Mouse (Mus musculus): ENCODE data around the gene Fgl2. TPM values are rescaled to one million over a fixed set of nuclear protein-coding genes. Genes with fewer than 3 reads are reported as not detected.
A peak's percentile ranks its signal among the peaks of the same experiment; 100 is the strongest.

Fgl2 gene
- polyA plus RNA-seq, 1 experiment: 5.4 TPM

GRCm38 (mm10) chr5:21413322-21413721 lies 40.9 kb downstream of the Fgl2 start:
- 92% methylated on average over 3 of the region's 3 CpGs for WGBS
- Histone ChIP-seq H3K36me3 (ENCODE audit: control insufficient read depth, insufficient read depth, low read length) (no peaks in the 10 kb centered on the region), H3K4me1 (replicated peaks; ENCODE audit: control insufficient read depth, insufficient read depth, low read length) (peaks cover 20% of the 10 kb centered on the region), H3K27me3 (ENCODE audit: control insufficient read depth, insufficient read depth, low read length) (no peaks in the 10 kb centered on the region; the same call in 1 of the 2 replicates), H3K27ac (ENCODE audit: control insufficient read depth, insufficient read depth, low read length) (no peak overlapping the region), H3K4me3 (ENCODE audit: control insufficient read depth, insufficient read depth, low read length) (no peak overlapping the region)
- TF ChIP-seq CTCF (IDR thresholded peaks at IDR 0.05; ENCODE audit: borderline replicate concordance, control insufficient read depth, extremely low read depth, insufficient read depth, low read length, poor library complexity) (no peak), POLR2A (IDR thresholded peaks at IDR 0.05; ENCODE audit: control insufficient read depth, extremely low read depth, insufficient read depth, low read length, poor library complexity) (no peak)
- no peak for DNase-seq

- no peak for TF ChIP-seq POLR2A (IDR thresholded peaks at IDR 0.05; ENCODE audit: control insufficient read depth, extremely low read depth, insufficient read depth, low read length, poor library complexity)
- no peak for TF ChIP-seq CTCF (IDR thresholded peaks at IDR 0.05; ENCODE audit: borderline replicate concordance, control insufficient read depth, extremely low read depth, insufficient read depth, low read length, poor library complexity)
- H3K36me3 ChIP-seq (ENCODE audit: control insufficient read depth, insufficient read depth, low read length): no peaks in the 10 kb centered on the region
- peaks cover 20% of the 10 kb centered on the region for H3K4me1 ChIP-seq (replicated peaks; ENCODE audit: control insufficient read depth, insufficient read depth, low read length)
- WGBS: 71% methylated on average over 1 of the region's 1 CpGs
- H3K27ac ChIP-seq (ENCODE audit: control insufficient read depth, insufficient read depth, low read length): no peak overlapping the region
- no peak overlapping the region for H3K4me3 ChIP-seq (ENCODE audit: control insufficient read depth, insufficient read depth, low read length)
- no peak for DNase-seq
- H3K27me3 ChIP-seq (ENCODE audit: control insufficient read depth, insufficient read depth, low read length): no peaks in the 10 kb centered on the region; the same call in 1 of the 2 replicates
Measured at GRCm38 (mm10) chr5:21414116-21414820, 41.8 kb downstream of the Fgl2 start.

DNA sequence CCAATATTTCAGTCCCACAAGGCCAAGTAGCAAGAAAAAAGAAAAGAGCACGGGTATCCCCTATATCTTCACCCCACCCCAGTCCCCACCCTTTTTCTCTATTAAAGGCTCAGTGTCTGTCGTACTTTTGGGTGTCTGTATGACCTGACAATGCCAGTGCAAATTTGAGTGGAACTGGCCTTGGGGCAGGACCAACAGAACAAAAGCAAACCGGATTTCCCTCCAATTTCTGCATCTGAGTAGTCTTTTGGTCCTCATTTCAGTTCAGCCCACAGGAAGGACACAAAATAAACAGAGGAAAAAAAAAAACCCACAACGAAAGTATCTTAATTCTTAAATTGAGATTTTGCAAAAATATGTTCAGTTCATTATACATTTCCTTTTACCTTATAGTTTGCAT lies 46.2 kb downstream of the Fgl2 start:
- H3K4me3 ChIP-seq (ENCODE audit: control insufficient read depth, insufficient read depth, low read length): no peak overlapping the region
- 22% methylated on average over 4 of the region's 4 CpGs for WGBS

DNA sequence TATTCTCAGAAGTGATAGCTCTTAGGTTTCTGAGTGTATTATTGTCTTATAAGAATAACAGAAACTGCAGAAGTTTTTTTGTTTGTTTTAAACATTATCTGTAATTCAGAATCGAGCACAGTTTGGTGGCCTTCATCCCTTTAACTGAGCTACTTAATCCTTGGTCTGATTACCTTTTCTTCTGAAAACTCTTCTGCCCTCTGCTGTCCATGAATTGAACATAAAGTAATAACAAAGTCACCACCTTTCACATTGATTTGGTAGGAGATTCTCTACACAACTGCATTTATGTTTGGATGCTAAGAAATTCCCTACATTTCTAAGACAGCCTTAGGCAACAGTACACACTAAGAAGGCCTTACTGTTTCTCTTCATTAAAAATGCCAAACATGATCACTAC lies 48.2 kb downstream of the Fgl2 start:
- WGBS: 17% methylated on average over 1 of the region's 1 CpGs

More for the DNA sequence above, 46.2 kb downstream of the Fgl2 start:
- H3K36me3 ChIP-seq (ENCODE audit: control insufficient read depth, insufficient read depth, low read length): no peaks in the 10 kb centered on the region
- H3K4me1 ChIP-seq (replicated peaks; ENCODE audit: control insufficient read depth, insufficient read depth, low read length): 0 out of 2 replicates have a peak, but pooled peaks cover 6% of the 10 kb centered on the region
- H3K27me3 ChIP-seq (ENCODE audit: control insufficient read depth, insufficient read depth, low read length): no peaks in the 10 kb centered on the region
- no peak overlapping the region for H3K27ac ChIP-seq (ENCODE audit: control insufficient read depth, insufficient read depth, low read length)
- DNase-seq: no peak
- no peak for TF ChIP-seq POLR2A (IDR thresholded peaks at IDR 0.05; ENCODE audit: control insufficient read depth, extremely low read depth, insufficient read depth, low read length, poor library complexity)
- TF ChIP-seq CTCF (IDR thresholded peaks at IDR 0.05; ENCODE audit: borderline replicate concordance, control insufficient read depth, extremely low read depth, insufficient read depth, low read length, poor library complexity): no peak

DNA sequence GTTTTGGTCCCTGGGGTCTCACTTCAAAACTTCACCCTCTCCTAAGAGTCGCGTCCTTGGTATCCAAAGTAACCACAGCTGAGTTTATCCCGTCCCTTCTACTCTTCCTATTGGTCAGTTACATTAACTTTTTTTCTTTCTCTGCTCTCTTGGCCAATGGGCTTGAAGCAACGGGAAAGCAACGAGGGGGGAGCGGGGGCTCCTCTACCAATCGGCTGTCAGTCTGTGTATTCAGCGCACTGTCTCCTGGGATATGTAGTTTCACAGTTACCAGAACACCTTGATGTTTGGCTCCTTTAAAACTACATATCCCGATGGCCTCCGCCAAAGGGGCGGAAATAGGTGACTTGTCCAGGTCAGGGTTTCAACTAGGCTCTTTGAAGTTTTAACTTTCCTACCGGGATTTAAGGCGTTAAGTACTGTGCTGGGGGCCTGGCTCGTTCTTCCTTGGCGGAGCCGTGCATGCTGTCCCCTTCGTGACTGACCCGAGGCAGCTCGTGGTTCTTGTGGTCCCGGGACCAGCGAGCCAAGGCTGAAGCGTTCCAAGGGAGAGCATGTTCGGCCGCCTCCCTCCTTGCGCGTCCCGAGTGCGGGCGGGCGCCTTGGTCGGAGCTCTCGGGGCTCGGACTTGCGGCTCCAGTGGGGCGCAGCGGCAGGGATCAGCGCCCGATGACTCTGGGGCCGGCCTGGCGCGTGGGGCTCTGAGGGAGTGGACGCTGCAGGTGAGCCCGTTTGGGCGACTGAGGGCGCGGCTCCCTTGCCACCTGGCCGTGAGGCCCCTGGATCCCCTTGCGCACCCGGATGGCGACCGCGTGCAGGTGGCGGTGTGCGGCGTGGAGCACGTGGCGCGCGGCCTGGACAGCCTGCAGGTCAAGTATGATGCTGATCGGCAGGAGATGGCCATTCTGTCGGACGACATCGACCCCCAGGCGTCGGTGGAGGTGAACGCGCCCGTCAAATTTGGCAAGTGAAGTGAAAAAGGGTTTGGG lies 52.5 kb downstream of the Fgl2 start, which contains the start of the genes Ccdc146 and Fam185a:
Gene Ccdc146 (minus strand): TSS at position 64 of the 989 bp plus-strand sequence.
Gene Fam185a (plus strand): TSS at position 345 of the 989 bp plus-strand sequence.
- Histone ChIP-seq H3K36me3 (ENCODE audit: control insufficient read depth, insufficient read depth, low read length) (no peaks in the 10 kb centered on the region), H3K4me1 (replicated peaks; ENCODE audit: control insufficient read depth, insufficient read depth, low read length) (peaks cover 3% of the 10 kb centered on the region), H3K27me3 (ENCODE audit: control insufficient read depth, insufficient read depth, low read length) (no peaks in the 10 kb centered on the region), H3K4me3 (ENCODE audit: control insufficient read depth, insufficient read depth, low read length) (peak within 1 kb of the TSS; percentile 86), H3K27ac (ENCODE audit: control insufficient read depth, insufficient read depth, low read length) (no peak within 1 kb of the TSS)
- under 1% methylated on average over 68 of the region's 68 CpGs for WGBS
- peak; percentile 93 for DNase-seq
- TF ChIP-seq CTCF (IDR thresholded peaks at IDR 0.05; ENCODE audit: borderline replicate concordance, control insufficient read depth, extremely low read depth, insufficient read depth, low read length, poor library complexity) (no peak), POLR2A (IDR thresholded peaks at IDR 0.05; ENCODE audit: control insufficient read depth, extremely low read depth, insufficient read depth, low read length, poor library complexity) (no peak)

More for the DNA sequence above, 48.2 kb downstream of the Fgl2 start:
- Histone ChIP-seq H3K36me3 (ENCODE audit: control insufficient read depth, insufficient read depth, low read length) (no peaks in the 10 kb centered on the region), H3K27ac (ENCODE audit: control insufficient read depth, insufficient read depth, low read length) (no peak overlapping the region), H3K4me3 (ENCODE audit: control insufficient read depth, insufficient read depth, low read length) (no peak overlapping the region), H3K4me1 (replicated peaks; ENCODE audit: control insufficient read depth, insufficient read depth, low read length) (peaks cover 3% of the 10 kb centered on the region), H3K27me3 (ENCODE audit: control insufficient read depth, insufficient read depth, low read length) (no peaks in the 10 kb centered on the region)
- DNase-seq: no peak
- no peak for TF ChIP-seq CTCF (IDR thresholded peaks at IDR 0.05; ENCODE audit: borderline replicate concordance, control insufficient read depth, extremely low read depth, insufficient read depth, low read length, poor library complexity)
- TF ChIP-seq POLR2A (IDR thresholded peaks at IDR 0.05; ENCODE audit: control insufficient read depth, extremely low read depth, insufficient read depth, low read length, poor library complexity): no peak

GRCm38 (mm10) chr5:21426666-21427065 lies 54.2 kb downstream of the Fgl2 start:
- Histone ChIP-seq H3K27me3 (ENCODE audit: control insufficient read depth, insufficient read depth, low read length) (no peaks in the 10 kb centered on the region), H3K4me1 (replicated peaks; ENCODE audit: control insufficient read depth, insufficient read depth, low read length) (peaks cover 3% of the 10 kb centered on the region)

More at GRCm38 (mm10) chr5:21426666-21427065, 54.2 kb downstream of the Fgl2 start:
- TF ChIP-seq POLR2A (IDR thresholded peaks at IDR 0.05; ENCODE audit: control insufficient read depth, extremely low read depth, insufficient read depth, low read length, poor library complexity): no peak
- no peak for TF ChIP-seq CTCF (IDR thresholded peaks at IDR 0.05; ENCODE audit: borderline replicate concordance, control insufficient read depth, extremely low read depth, insufficient read depth, low read length, poor library complexity)
- WGBS: 97% methylated on average over 6 of the region's 6 CpGs
- no peak overlapping the region for H3K4me3 ChIP-seq (ENCODE audit: control insufficient read depth, insufficient read depth, low read length)
- DNase-seq: no peak
- no peaks in the 10 kb centered on the region for H3K36me3 ChIP-seq (ENCODE audit: control insufficient read depth, insufficient read depth, low read length)
- no peak overlapping the region for H3K27ac ChIP-seq (ENCODE audit: control insufficient read depth, insufficient read depth, low read length)

Other genes starting within 250 kb of the Fgl2 start
- gene Gsap, start 186.4 kb upstream of the Fgl2 start, polyA plus RNA-seq (2012; rRNA removed): 3.2 and 4.3 TPM in 2 replicates
- gene Ccdc146, start 52.0 kb downstream of the Fgl2 start, polyA plus RNA-seq (2012; rRNA removed): 0.05 TPM in 1 of 2 replicates, not detected in the other
- 1.7 and 1.8 TPM in 2 replicates for gene Fam185a, start 52.3 kb downstream of the Fgl2 start, polyA plus RNA-seq (2012; rRNA removed)
- gene Lrrc17, start 170.9 kb downstream of the Fgl2 start, polyA plus RNA-seq (2012; rRNA removed): 1.6 and 2.0 TPM in 2 replicates